Mouse (Mus musculus): ENCODE data around the gene Oasl2. TPM values are rescaled to one million over a fixed set of nuclear protein-coding genes. Genes with fewer than 3 reads are reported as not detected.

The Oasl2 gene
- polyA plus RNA-seq, 1 experiment from 2014 or later = 7.9 TPM

- Histone ChIP-seq H3K27me3 (ENCODE audit: control insufficient read depth, insufficient read depth, low read length) (no peaks in the 10 kb centered on the region), H3K4me1 (ENCODE audit: control insufficient read depth, insufficient read depth, low read length) (0 out of 2 replicates have a peak, but pooled peaks cover 10% of the 10 kb centered on the region), H3K9me3 (ENCODE audit: control insufficient read depth, low read length) (peaks cover 4% of the 10 kb centered on the region; the same call in 1 of the 2 replicates), H3K4me2 (ENCODE audit: low read length) (peak within 1 kb of the TSS; percentile 77), H3K4me3 (replicated peaks; ENCODE audit: low read depth, low read length) (peak within 1 kb of the TSS; percentile 90), H3K27ac (replicated peaks; ENCODE audit: low read depth, low read length) (peak within 1 kb of the TSS; percentile 86), H3K9ac (replicated peaks; ENCODE audit: low read length) (peak within 1 kb of the TSS; percentile 91), H3K36me3 (ENCODE audit: control insufficient read depth, insufficient read depth, low read length) (peaks cover 18% of the 10 kb centered on the region)
- ATAC-seq (ENCODE audit: low FRiP score, low TSS enrichment) (peak; percentile 90), DNase-seq (peak; percentile 96)
- under 1% methylated on average over 39 of the region's 39 CpGs for WGBS
Observed at GRCm38 (mm10) chr5:114942074-114942765, 45.5 kb downstream of the Oasl2 start, which contains the start of gene 2210016L21Rik. Gene 2210016L21Rik, plus strand, starts transcription at chr5:114942158.

GRCm38 (mm10) chr5:114942766-114943130, 46.0 kb downstream of the Oasl2 start:
- no peak for ATAC-seq (ENCODE audit: low FRiP score, low TSS enrichment)
- 40% methylated on average over 4 of the region's 4 CpGs for WGBS
- Histone ChIP-seq H3K4me2 (ENCODE audit: low read length) (peak overlapping the region; percentile 77), H3K9ac (replicated peaks; ENCODE audit: low read length) (peak overlapping the region; percentile 91), H3K9me3 (ENCODE audit: control insufficient read depth, low read length) (peaks cover 4% of the 10 kb centered on the region; the same call in 1 of the 2 replicates), H3K27me3 (ENCODE audit: control insufficient read depth, insufficient read depth, low read length) (no peaks in the 10 kb centered on the region), H3K36me3 (ENCODE audit: control insufficient read depth, insufficient read depth, low read length) (peaks cover 23% of the 10 kb centered on the region), H3K27ac (replicated peaks; ENCODE audit: low read depth, low read length) (peak overlapping the region; percentile 86), H3K4me3 (replicated peaks; ENCODE audit: low read depth, low read length) (peak overlapping the region; percentile 90), H3K4me1 (ENCODE audit: control insufficient read depth, insufficient read depth, low read length) (0 out of 2 replicates have a peak, but pooled peaks cover 10% of the 10 kb centered on the region)
- DNase-seq = no peak

DNA sequence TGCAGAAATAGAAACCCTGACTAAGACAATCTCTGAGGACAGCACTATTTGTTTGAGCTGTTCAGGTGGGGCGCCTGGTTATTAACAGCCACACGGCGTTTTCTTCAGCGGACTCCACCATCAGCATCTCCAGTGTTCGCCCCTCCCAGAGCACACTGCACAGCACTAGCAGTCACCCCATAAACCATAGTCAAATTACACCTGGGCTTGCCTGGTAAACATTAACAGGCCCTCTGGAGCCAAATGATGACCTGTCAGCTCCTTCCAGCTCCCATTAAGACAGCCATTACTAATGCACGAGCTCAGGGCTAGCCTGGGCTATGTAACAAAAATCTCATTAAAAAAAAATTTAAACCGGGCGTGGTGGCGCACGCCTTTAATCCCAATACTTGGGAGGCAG, 48.3 kb downstream of the Oasl2 start:
- H3K4me2 ChIP-seq (ENCODE audit: low read length) = no peak overlapping the region
- 0 out of 2 replicates have a peak, but pooled peaks cover 10% of the 10 kb centered on the region for H3K4me1 ChIP-seq (ENCODE audit: control insufficient read depth, insufficient read depth, low read length)
- ATAC-seq (ENCODE audit: low FRiP score, low TSS enrichment) = no peak
- WGBS = 98% methylated on average over 10 of the region's 10 CpGs
- H3K27ac ChIP-seq (replicated peaks; ENCODE audit: low read depth, low read length) = no peak overlapping the region
- no peak overlapping the region for H3K9ac ChIP-seq (replicated peaks; ENCODE audit: low read length)
- H3K36me3 ChIP-seq (ENCODE audit: control insufficient read depth, insufficient read depth, low read length) = peaks cover 45% of the 10 kb centered on the region
- H3K4me3 ChIP-seq (replicated peaks; ENCODE audit: low read depth, low read length) = no peak overlapping the region
- H3K27me3 ChIP-seq (ENCODE audit: control insufficient read depth, insufficient read depth, low read length) = no peaks in the 10 kb centered on the region
- DNase-seq = no peak
- H3K9me3 ChIP-seq (ENCODE audit: control insufficient read depth, low read length) = no peaks in the 10 kb centered on the region

GRCm38 (mm10) chr5:114948891-114949290, 52.2 kb downstream of the Oasl2 start:
- peak; percentile 58 for DNase-seq
- H3K9ac ChIP-seq (replicated peaks; ENCODE audit: low read length) = no peak overlapping the region
- no peaks in the 10 kb centered on the region for H3K27me3 ChIP-seq (ENCODE audit: control insufficient read depth, insufficient read depth, low read length)
- WGBS = 71% methylated on average over 6 of the region's 6 CpGs
- no peaks in the 10 kb centered on the region for H3K9me3 ChIP-seq (ENCODE audit: control insufficient read depth, low read length)
- no peak overlapping the region for H3K4me2 ChIP-seq (ENCODE audit: low read length)
- peaks cover 45% of the 10 kb centered on the region for H3K36me3 ChIP-seq (ENCODE audit: control insufficient read depth, insufficient read depth, low read length)
- ATAC-seq (ENCODE audit: low FRiP score, low TSS enrichment) = no peak
- no peaks in the 10 kb centered on the region for H3K4me1 ChIP-seq (ENCODE audit: control insufficient read depth, insufficient read depth, low read length)
- no peak overlapping the region for H3K4me3 ChIP-seq (replicated peaks; ENCODE audit: low read depth, low read length)
- no peak overlapping the region for H3K27ac ChIP-seq (replicated peaks; ENCODE audit: low read depth, low read length)

GRCm38 (mm10) chr5:114949316-114949715, 52.6 kb downstream of the Oasl2 start:
- no peak overlapping the region for H3K27ac ChIP-seq (replicated peaks; ENCODE audit: low read depth, low read length)
- H3K4me2 ChIP-seq (ENCODE audit: low read length) = no peak overlapping the region
- no peaks in the 10 kb centered on the region for H3K9me3 ChIP-seq (ENCODE audit: control insufficient read depth, low read length)
- H3K27me3 ChIP-seq (ENCODE audit: control insufficient read depth, insufficient read depth, low read length) = no peaks in the 10 kb centered on the region
- no peak overlapping the region for H3K4me3 ChIP-seq (replicated peaks; ENCODE audit: low read depth, low read length)
- no peak for ATAC-seq (ENCODE audit: low FRiP score, low TSS enrichment)
- H3K9ac ChIP-seq (replicated peaks; ENCODE audit: low read length) = no peak overlapping the region
- DNase-seq = peak; percentile 15
- H3K4me1 ChIP-seq (ENCODE audit: control insufficient read depth, insufficient read depth, low read length) = no peaks in the 10 kb centered on the region
- WGBS = 48% methylated on average over 5 of the region's 5 CpGs
- peaks cover 45% of the 10 kb centered on the region for H3K36me3 ChIP-seq (ENCODE audit: control insufficient read depth, insufficient read depth, low read length)

DNA sequence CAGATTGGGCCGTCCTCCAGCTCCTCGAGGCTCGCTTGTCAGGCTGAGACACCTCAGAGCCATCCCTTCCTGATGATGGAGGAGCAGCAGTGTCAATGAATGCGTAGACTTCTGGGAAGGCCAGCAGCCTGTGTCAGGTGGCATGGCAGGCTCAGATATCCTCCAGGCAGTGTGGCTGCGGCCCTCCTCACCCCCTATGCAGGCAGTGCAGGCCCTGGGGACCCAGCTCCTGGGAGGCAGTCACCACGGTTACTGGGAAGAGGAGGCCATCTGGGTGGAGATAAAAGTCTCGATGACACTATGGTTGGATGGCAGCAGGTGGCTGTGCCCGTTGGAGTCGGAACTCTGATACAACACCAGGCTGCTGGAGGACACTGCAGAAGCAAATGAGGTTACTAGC, 53.1 kb downstream of the Oasl2 start:
- H3K4me3 ChIP-seq (replicated peaks; ENCODE audit: low read depth, low read length) = no peak overlapping the region
- H3K9ac ChIP-seq (replicated peaks; ENCODE audit: low read length) = no peak overlapping the region
- no peaks in the 10 kb centered on the region for H3K4me1 ChIP-seq (ENCODE audit: control insufficient read depth, insufficient read depth, low read length)
- H3K27me3 ChIP-seq (ENCODE audit: control insufficient read depth, insufficient read depth, low read length) = no peaks in the 10 kb centered on the region
- WGBS = 66% methylated on average over 9 of the region's 9 CpGs
- no peak for ATAC-seq (ENCODE audit: low FRiP score, low TSS enrichment)
- H3K9me3 ChIP-seq (ENCODE audit: control insufficient read depth, low read length) = no peaks in the 10 kb centered on the region
- DNase-seq = no peak
- no peak overlapping the region for H3K4me2 ChIP-seq (ENCODE audit: low read length)
- no peak overlapping the region for H3K27ac ChIP-seq (replicated peaks; ENCODE audit: low read depth, low read length)
- peaks cover 45% of the 10 kb centered on the region for H3K36me3 ChIP-seq (ENCODE audit: control insufficient read depth, insufficient read depth, low read length)

- Histone ChIP-seq H3K36me3 (ENCODE audit: control insufficient read depth, insufficient read depth, low read length) (peaks cover 43% of the 10 kb centered on the region), H3K9ac (replicated peaks; ENCODE audit: low read length) (no peak overlapping the region; the same call in 1 of the 2 replicates), H3K4me2 (ENCODE audit: low read length) (no peak overlapping the region), H3K27ac (replicated peaks; ENCODE audit: low read depth, low read length) (no peak overlapping the region), H3K9me3 (ENCODE audit: control insufficient read depth, low read length) (no peaks in the 10 kb centered on the region), H3K4me1 (ENCODE audit: control insufficient read depth, insufficient read depth, low read length) (no peaks in the 10 kb centered on the region), H3K4me3 (replicated peaks; ENCODE audit: low read depth, low read length) (no peak overlapping the region), H3K27me3 (ENCODE audit: control insufficient read depth, insufficient read depth, low read length) (no peaks in the 10 kb centered on the region)
- 59% methylated on average over 12 of the region's 12 CpGs for WGBS
- ATAC-seq (ENCODE audit: low FRiP score, low TSS enrichment) (no peak), DNase-seq (no peak)
Observed at GRCm38 (mm10) chr5:114950669-114951068, 53.9 kb downstream of the Oasl2 start.

DNA sequence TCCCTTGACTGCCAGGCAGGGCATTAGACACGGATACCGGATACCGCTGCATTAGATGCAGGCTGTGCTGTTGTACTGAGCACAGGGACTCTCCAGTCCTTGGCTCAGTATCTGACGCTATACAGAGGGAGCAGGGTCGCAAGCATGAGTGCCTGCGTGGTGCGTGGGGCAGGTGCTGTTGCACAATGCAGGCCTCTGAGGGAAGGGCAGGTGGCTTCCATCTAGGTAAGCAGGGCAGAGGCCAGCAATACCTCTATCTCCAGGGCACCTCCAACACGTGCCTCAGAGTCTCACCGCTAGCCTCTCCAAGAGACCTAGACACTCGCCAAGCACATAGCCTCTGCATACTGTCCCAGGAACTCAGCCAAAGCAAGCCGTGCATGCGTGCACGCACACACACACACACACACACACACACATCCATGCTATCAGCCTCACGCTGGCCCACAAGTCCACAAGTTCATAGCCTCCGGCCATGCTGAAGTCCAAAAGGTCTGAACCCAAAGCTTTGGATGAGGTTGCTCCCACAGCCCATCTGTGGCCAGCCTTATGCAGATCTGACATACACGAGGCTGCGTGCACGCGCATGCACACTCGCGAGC, 54.6 kb downstream of the Oasl2 start:
- H3K27me3 ChIP-seq (ENCODE audit: control insufficient read depth, insufficient read depth, low read length) = no peaks in the 10 kb centered on the region
- H3K36me3 ChIP-seq (ENCODE audit: control insufficient read depth, insufficient read depth, low read length) = peaks cover 36% of the 10 kb centered on the region
- H3K4me1 ChIP-seq (ENCODE audit: control insufficient read depth, insufficient read depth, low read length) = no peaks in the 10 kb centered on the region
- ATAC-seq (ENCODE audit: low FRiP score, low TSS enrichment) (no peak), DNase-seq (no peak)
- H3K4me2 ChIP-seq (ENCODE audit: low read length) = no peak overlapping the region
- WGBS = 83% methylated on average over 21 of the region's 21 CpGs
- no peaks in the 10 kb centered on the region for H3K9me3 ChIP-seq (ENCODE audit: control insufficient read depth, low read length)
- no peak overlapping the region for H3K27ac ChIP-seq (replicated peaks; ENCODE audit: low read depth, low read length)
- H3K9ac ChIP-seq (replicated peaks; ENCODE audit: low read length) = no peak overlapping the region
- H3K4me3 ChIP-seq (replicated peaks; ENCODE audit: low read depth, low read length) = no peak overlapping the region

GRCm38 (mm10) chr5:114953326-114953725, 56.6 kb downstream of the Oasl2 start:
- H3K27me3 ChIP-seq (ENCODE audit: control insufficient read depth, insufficient read depth, low read length) = no peaks in the 10 kb centered on the region
- ATAC-seq (ENCODE audit: low FRiP score, low TSS enrichment) (no peak), DNase-seq (no peak)
- H3K36me3 ChIP-seq (ENCODE audit: control insufficient read depth, insufficient read depth, low read length) = peaks cover 17% of the 10 kb centered on the region
- no peak overlapping the region for H3K9ac ChIP-seq (replicated peaks; ENCODE audit: low read length)
- no peaks in the 10 kb centered on the region for H3K4me1 ChIP-seq (ENCODE audit: control insufficient read depth, insufficient read depth, low read length)
- WGBS = 91% methylated on average over 14 of the region's 14 CpGs
- no peaks in the 10 kb centered on the region for H3K9me3 ChIP-seq (ENCODE audit: control insufficient read depth, low read length)
- H3K27ac ChIP-seq (replicated peaks; ENCODE audit: low read depth, low read length) = no peak overlapping the region
- H3K4me3 ChIP-seq (replicated peaks; ENCODE audit: low read depth, low read length) = no peak overlapping the region
- H3K4me2 ChIP-seq (ENCODE audit: low read length) = no peak overlapping the region

Data from midbrain, embryonic 14.5 days (tissue).